Mouse (Mus musculus): ENCODE measurements around the gene Bmper.

DNA sequence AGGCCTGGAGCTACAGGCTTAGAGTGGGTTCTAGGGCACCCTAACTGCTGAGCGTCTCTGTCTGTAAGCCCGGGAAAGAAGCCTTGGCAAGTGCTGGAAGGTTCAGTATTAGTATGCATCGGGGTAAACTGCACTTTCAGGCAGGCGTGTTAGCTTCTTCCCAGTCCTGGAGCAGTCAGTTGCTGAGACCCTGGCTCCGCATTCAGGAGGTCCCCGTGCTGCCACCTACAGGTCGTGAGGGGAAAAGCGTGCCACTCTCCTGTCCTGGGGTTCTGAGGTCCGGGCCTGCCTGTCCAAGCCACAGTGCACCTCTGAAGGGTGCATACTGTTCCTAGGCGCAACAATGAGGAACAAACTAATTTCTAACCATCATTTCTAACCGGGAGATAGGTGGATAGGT lies 10.6 kb upstream of the Bmper start:
- TF ChIP-seq CTCF (IDR thresholded peaks at IDR 0.05; ENCODE audit: low read depth, low read length), result peak; percentile 96
- no peak for TF ChIP-seq POLR2A (IDR thresholded peaks at IDR 0.05; ENCODE audit: extremely low read depth, insufficient read depth, low read length)

Measured in liver, adult 2 months (tissue).